Mouse (Mus musculus) testis, adult 2 months (tissue): ENCODE measurements at regions not wholly inside any gene's neighbourhood (a gene's known extent, or its start where the extent isn't known, plus 50 kb on each side); places are given as distances from the start of the nearest gene placed in this dataset.

Experiments used
- CTCF ChIP-seq: fragments of 200-500 bp; IDR thresholded peaks from 2 replicates; pipeline ENCODE4 v1.5.1; 2012; ENCODE audit warnings: low read depth, mild to moderate bottlenecking, inconsistent platforms, low read length, moderate library complexity; ENCODE audit not compliant: control insufficient read depth, insufficient read depth, insufficient replicate concordance
- POLR2A ChIP-seq: fragments of 200-500 bp; IDR thresholded peaks from 2 replicates; pipeline ENCODE4 v1.6.1; 2012; ENCODE audit warnings: low read depth, mild to moderate bottlenecking, inconsistent platforms, low read length, moderate library complexity; ENCODE audit not compliant: control insufficient read depth

GRCm38 (mm10) chr5:111862331-111862730, 128.6 kb downstream of the Gm26897 start:
- TF ChIP-seq CTCF = no peak
- TF ChIP-seq POLR2A = no peak
